Mouse (Mus musculus) heart, adult 11 months (tissue): Measurements from ENCODE around the gene Olfr868.

Experiments
- DNase-seq: peaks from one replicate; pipeline ENCODE4 v3.0.0; 2022

Gene Olfr868

DNA sequence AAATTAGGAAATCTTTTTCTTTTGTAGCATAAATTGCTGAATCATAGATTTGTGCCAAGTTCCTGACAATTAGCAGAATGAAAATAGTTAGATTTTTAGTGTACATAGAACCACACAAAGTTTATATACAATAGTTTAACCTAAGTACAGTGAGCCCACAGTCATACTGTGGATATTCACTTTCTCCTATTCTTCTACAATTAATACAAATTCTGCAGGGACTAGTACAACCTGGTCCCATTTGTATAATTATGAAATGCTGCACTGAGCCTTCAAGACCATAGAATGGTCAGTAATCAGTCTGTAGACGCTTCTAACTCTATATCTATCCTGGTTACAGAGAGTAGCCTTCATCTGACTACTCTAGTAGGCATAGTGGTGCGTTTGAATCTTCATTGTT, at the start of gene Olfr868:
Olfr868 (plus strand) TSS at position 301 of the 400 bp plus-strand sequence.
- DNase-seq, result no peak

DNA sequence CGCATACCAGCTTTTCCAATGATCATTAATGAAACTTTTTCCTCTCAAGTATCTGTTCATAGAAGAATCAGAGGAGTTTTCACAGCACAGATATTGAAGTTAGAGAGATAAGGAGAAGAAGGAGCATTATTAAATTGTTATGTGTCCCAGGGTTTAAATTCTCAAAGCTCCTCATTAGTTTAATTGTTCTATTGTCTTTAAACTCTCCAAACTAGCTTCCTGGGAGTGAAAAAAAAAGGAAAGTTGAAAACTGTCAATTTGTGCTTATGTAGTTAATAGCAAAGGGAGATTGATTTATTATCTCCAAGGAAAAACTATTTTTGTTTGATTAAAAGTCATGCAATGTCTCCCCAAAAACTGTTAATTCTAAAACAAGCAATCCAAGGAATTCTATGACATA, 41.0 kb upstream of the Olfr868 start, which contains the start of gene Olfr867:
Olfr867 (minus strand) TSS at position 101 of the 400 bp plus-strand sequence.
- DNase-seq, result no peak

DNA sequence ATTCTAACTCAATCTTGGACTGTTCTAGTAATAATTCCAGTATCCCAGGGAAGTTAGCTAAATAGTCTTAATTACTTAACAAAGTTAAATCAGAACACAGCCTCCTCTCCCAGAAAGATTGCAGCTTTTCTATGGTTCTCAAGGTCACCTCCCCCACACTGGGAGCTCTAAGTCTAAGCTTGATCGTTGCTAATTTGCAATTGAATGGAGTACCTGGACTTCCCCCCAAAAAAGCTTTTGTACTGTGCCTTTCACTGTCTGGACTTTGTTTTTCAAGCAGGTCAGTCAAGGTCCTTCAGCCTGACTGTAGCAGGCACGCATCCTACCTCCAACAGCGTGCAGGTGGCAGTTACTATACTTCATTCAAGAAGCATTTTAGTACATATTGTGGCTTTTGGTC, 28.2 kb upstream of the Olfr868 start:
- no peak for DNase-seq

DNA sequence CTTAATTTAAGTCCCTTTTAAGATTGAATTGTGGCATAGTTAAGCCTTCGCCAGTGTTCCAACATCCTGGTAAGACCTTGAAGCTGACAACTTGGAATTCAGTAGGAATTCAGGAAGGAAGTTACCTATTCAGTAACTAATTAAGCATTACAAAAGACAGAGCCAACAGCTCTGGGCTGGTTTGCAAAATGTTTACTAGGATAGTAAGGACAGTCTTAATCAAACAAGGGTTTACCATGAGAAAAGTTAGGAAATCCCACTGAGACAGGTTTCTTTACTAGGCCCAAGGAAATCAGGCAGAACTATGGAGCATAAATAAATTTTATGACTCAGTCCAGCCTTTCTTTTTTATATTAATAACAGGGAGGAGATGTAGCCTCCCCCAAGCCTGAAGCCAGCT, 27.1 kb upstream of the Olfr868 start:
- DNase-seq, result no peak

DNA sequence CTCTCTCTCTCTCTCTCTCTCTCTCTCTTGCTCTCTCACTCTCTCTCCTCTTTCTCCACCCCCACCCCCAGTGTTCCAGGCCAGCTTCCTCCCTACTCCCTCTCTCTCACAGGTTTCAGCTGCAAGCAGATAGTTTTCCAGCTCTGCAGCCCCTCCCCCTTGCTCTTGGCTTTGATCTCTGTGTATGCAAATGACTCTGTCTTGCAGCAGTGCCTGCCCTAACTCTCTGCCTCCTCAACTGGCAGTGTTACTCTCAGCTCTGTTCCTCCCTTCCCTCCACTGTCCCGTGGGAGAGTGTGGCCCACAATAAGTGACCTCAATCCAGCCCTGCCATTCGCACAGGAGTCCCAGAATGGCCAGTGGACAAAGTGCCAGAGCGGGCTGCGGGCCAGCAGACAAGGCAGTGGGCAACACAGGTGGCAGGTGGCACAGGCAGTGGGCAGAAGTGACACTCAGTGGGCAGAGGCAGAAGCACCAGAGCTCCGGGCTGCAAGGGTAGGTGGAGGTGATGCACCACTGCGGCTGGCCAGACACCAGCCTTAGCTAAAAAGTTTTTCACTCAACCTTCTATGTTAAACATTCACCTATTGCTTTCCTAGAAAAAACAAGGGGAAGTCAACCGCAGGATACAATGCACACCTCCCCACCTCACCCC, 24.8 kb upstream of the Olfr868 start:
- DNase-seq, result no peak

DNA sequence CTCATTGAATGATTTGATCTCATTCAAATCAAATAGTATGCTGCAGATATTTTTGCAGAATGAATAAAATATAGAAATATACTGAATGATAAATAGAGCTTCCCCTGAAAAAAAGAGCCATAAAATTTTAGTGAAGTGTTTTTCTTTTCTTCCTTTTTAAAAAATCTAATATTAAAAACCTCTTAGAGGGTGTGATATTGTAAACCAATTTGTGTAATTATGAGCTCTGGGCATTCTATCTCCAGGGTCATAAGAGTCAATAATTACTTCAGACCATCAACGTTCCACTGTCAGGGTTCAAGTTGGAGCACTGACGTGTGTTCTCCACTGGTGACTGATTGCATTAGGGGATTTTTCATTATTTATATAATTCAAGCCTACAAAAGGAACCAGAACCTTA, 30.3 kb downstream of the Olfr868 start, which contains the start of gene Olfr869:
Olfr869 (plus strand) TSS at position 301 of the 400 bp plus-strand sequence.
- DNase-seq, result no peak

DNA sequence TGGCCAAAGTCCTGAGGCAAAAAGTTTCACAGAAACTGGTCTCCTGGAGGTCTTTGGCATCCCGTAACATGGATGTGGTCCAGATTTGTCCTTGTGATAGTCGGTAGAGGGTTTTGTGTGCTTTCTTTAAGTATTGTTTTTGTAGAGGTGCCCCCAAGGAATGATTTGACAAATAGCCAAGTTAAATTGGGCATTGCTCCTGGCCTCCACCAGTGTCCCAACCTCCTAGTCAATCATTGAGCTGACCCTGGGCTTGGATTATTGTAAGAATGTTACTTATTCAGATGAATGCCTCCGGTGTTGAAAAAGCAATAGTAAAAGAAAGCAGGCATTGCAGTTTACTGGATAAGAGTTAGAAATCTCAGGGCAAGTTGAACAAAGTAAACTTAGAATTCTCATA, 51.3 kb downstream of the Olfr868 start:
- no peak for DNase-seq
